Mouse (Mus musculus): ENCODE measurements around the gene Gm5134. TPM values are rescaled to one million over a fixed set of nuclear protein-coding genes. Genes with fewer than 3 reads are reported as not detected.
"Not testable (repeated sequence)": the region's sequence is repeated elsewhere in the genome, so short reads cannot be mapped to it uniquely, and the experiment has no call there.

Gm5134 gene
- total and polyA plus RNA-seq, 3 experiments: 0.40 to 1.6 (median 1.0) TPM

GRCm38 (mm10) chr10:75994531-75995210 lies 40.4 kb downstream of the Gm5134 start:
- in situ Hi-C loops (cut with MboI; ENCODE audit: low pct_ligation_motif_present, low pct_unique_long_range_greater_than_20kb, low sequenced_read_pairs); H3K4me2 ChIP-seq (ENCODE audit: insufficient read depth, low read depth, poor library complexity, severe bottlenecking); H3K27ac ChIP-seq (ENCODE audit: insufficient read depth, low read depth); H3K36me3 ChIP-seq (replicated peaks in 1 of 2; ENCODE audit: control insufficient read depth in 1 of 2, insufficient read depth in 1 of 2, low read length in 1 of 2); H3K79me2 ChIP-seq (replicated peaks; ENCODE audit: control insufficient read depth, extremely low read depth, insufficient read depth, poor library complexity, severe bottlenecking); H3K27me3 ChIP-seq (replicated peaks); dilution Hi-C loops (cut with MboI; ENCODE audit: extremely low pct_ligation_motif_present, extremely low pct_unique_long_range_greater_than_20kb, low sequenced_read_pairs); H3K4me3 ChIP-seq (replicated peaks in 1 of 3; ENCODE audit: low read depth in 2 of 3, low read length in 2 of 3, poor library complexity in 1 of 3); H3K9ac ChIP-seq (ENCODE audit: insufficient read depth, low read depth); H3K9me3 ChIP-seq (replicated peaks; ENCODE audit: low read length); DNase-seq (ENCODE audit: extremely low read depth): not testable (repeated sequence)
- H3K4me1 ChIP-seq (ENCODE audit: control insufficient read depth in 1 of 2, insufficient read depth in 2 of 2): peaks cover 0 to 10% of the 10 kb centered on the region in 2 experiments; a peak in 2 of 4 replicates

GRCm38 (mm10) chr10:75995463-75995862 lies 41.1 kb downstream of the Gm5134 start:
- Histone ChIP-seq H3K4me1 (ENCODE audit: control insufficient read depth in 1 of 2, insufficient read depth in 2 of 2) (peaks cover 0 to 5% of the 10 kb centered on the region in 2 experiments; a peak in 2 of 4 replicates), H3K27ac (ENCODE audit: insufficient read depth, low read depth) (no peak overlapping the region), H3K36me3 (replicated peaks in 1 of 2; ENCODE audit: control insufficient read depth in 1 of 2, insufficient read depth in 1 of 2, low read length in 1 of 2) (peaks cover 0 to 2% of the 10 kb centered on the region in 2 experiments), H3K9me3 (replicated peaks; ENCODE audit: low read length) (no peaks in the 10 kb centered on the region), H3K9ac (ENCODE audit: insufficient read depth, low read depth) (no peak overlapping the region), H3K27me3 (replicated peaks) (no peaks in the 10 kb centered on the region), H3K79me2 (replicated peaks; ENCODE audit: control insufficient read depth, extremely low read depth, insufficient read depth, poor library complexity, severe bottlenecking) (no peaks in the 10 kb centered on the region), H3K4me3 (replicated peaks in 1 of 3; ENCODE audit: low read depth in 2 of 3, low read length in 2 of 3, poor library complexity in 1 of 3) (no peak overlapping the region), H3K4me2 (ENCODE audit: insufficient read depth, low read depth, poor library complexity, severe bottlenecking) (no peak overlapping the region)
- TF ChIP-seq EP300 (IDR thresholded peaks at IDR 0.05; ENCODE audit: low read length) (no peak), SMC3 (IDR thresholded peaks at IDR 0.05; ENCODE audit: low read depth, low read length) (no peak), IRF4 (IDR thresholded peaks at IDR 0.05; ENCODE audit: low read depth, low read length) (no peak), USF1 (IDR thresholded peaks at IDR 0.05; ENCODE audit: low read depth, low read length) (no peak), NELFE (IDR thresholded peaks at IDR 0.05; ENCODE audit: low read depth, low read length) (no peak), ELF1 (IDR thresholded peaks at IDR 0.05; ENCODE audit: low read depth, low read length) (no peak), USF2 (conservative IDR thresholded peaks at IDR 0.05; ENCODE audit: low read depth, low read length) (no peak), E2F4 (IDR thresholded peaks at IDR 0.05; ENCODE audit: insufficient replicate concordance, low read depth, low read length) (no peak), MAZ (IDR thresholded peaks at IDR 0.05; ENCODE audit: low read depth, low read length) (no peak), CHD2 (IDR thresholded peaks at IDR 0.05; ENCODE audit: low read length) (no peak), KAT2A (IDR thresholded peaks at IDR 0.05; ENCODE audit: insufficient replicate concordance, low read length) (no peak), ZNF384 (IDR thresholded peaks at IDR 0.05; ENCODE audit: low read depth, low read length) (no peak), JUND (conservative IDR thresholded peaks at IDR 0.05; ENCODE audit: low read depth, low read length) (no peak), MXI1 (IDR thresholded peaks at IDR 0.05; ENCODE audit: low read depth, low read length) (no peak), ZC3H11A (IDR thresholded peaks at IDR 0.05; ENCODE audit: low read depth, low read length) (no peak)
- in situ Hi-C loops (cut with MboI; ENCODE audit: low pct_ligation_motif_present, low pct_unique_long_range_greater_than_20kb, low sequenced_read_pairs) (no loop called here), dilution Hi-C loops (cut with MboI; ENCODE audit: extremely low pct_ligation_motif_present, extremely low pct_unique_long_range_greater_than_20kb, low sequenced_read_pairs) (no loop called here)
- no peak for DNase-seq (ENCODE audit: extremely low read depth)

Data from CH12.LX (cell line).